Mouse (Mus musculus): Measurements from ENCODE around the gene Tor3a.

DNA sequence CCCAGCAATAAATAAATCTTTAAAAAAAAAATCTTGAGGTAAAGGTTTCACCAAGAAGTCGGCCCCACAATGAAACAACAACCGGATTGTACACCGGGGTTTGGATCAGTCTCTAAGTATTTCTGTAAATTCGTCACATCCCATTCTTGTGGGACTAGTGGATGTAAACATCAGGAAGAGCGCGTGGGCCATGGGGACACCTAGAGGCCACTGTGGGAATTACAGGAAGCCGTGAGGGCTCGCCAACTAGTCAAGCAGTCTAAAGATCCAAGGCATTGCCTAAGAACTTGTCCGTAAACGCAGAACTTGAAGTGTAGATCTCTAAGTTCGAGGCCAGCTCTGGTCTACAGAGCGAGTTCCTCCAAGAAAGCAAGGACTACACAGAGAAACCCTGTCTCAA is 2.0 kb upstream of the Tor3a start:
- peak; percentile 88 for TF ChIP-seq CTCF (IDR thresholded peaks at IDR 0.05; ENCODE audit: low read depth, low read length)
- no peak for TF ChIP-seq POLR2A (IDR thresholded peaks at IDR 0.05; ENCODE audit: extremely low read depth, insufficient read depth, low read length)
